Comparison of ENCODE assay signal across 22 mouse cellular contexts in genomic region chrX:51461413-51461812, GRCm38 (mm10).
DNase-seq lines count a peak whose midpoint lies in the region; ATAC-seq lines count a peak whose summit lies in the region.
"Had no signal": no experiment of that assay in that cellular context is flagged by ENCODE, and none has a peak within 500 bp of the region (broad histone marks: within the 10 kb centered on the region; RNA-seq: fewer than 3 reads in every experiment).

No protein-coding gene starts in this region.

- H3K27ac ChIP-seq in midbrain, embryonic 11.5 days (ENCODE audit: low read depth, low read length), result no peak overlapping the region
- H3K27ac ChIP-seq: forebrain, embryonic 10.5 days; forebrain, embryonic 13.5 days; hindbrain, embryonic 12.5 days; hindbrain, embryonic 15.5 days had no signal

- H3K36me3 ChIP-seq in splenic B cell, adult 2 months (ENCODE audit: control insufficient read depth, insufficient read depth, low read length, poor library complexity, severe bottlenecking), result no peaks in the 10 kb centered on the region
- no peaks in the 10 kb centered on the region for H3K36me3 ChIP-seq in midbrain, embryonic 11.5 days (ENCODE audit: control insufficient read depth, insufficient read depth, low read length)
- H3K36me3 ChIP-seq: forebrain, embryonic 10.5 days; G1E; hindbrain, embryonic 12.5 days; hindbrain, embryonic 15.5 days had no signal

- no peak overlapping the region for H3K4me3 ChIP-seq in midbrain, embryonic 11.5 days (ENCODE audit: low read depth, low read length)
- H3K4me3 ChIP-seq: forebrain, embryonic 10.5 days; forebrain, embryonic 13.5 days; hindbrain, embryonic 12.5 days; hindbrain, embryonic 15.5 days had no signal

- no peaks in the 10 kb centered on the region for H3K9me3 ChIP-seq in midbrain, embryonic 11.5 days (ENCODE audit: control insufficient read depth, low read length)
- H3K9me3 ChIP-seq: forebrain, embryonic 10.5 days; forebrain, embryonic 13.5 days; G1E; hindbrain, embryonic 12.5 days; hindbrain, embryonic 15.5 days had no signal

- no peak overlapping the region for H3K4me2 ChIP-seq in midbrain, embryonic 11.5 days
- H3K4me2 ChIP-seq: forebrain, embryonic 13.5 days; heart, embryonic 11.5 days; hindbrain, embryonic 12.5 days; hindbrain, embryonic 15.5 days had no signal

- 82% methylated on average over 3 of the region's 3 CpGs for WGBS in midbrain, embryonic 11.5 days

- DNase-seq in MEL-GATA-1-ER (ENCODE audit: extremely low read depth, low read depth), result peak; percentile 1
- peak; percentile 15 for DNase-seq in splenic B cell, adult 2 months (ENCODE audit: low read depth, low spot score)
- DNase-seq in midbrain, embryonic 11.5 days (ENCODE audit: low spot score, missing footprints), result no peak
- no peak for DNase-seq in adrenal gland, adult (ENCODE audit: inconsistent age in 2 of 2, low spot score in 1 of 2)
- no peak for DNase-seq in thymus, postnatal 10 days (ENCODE audit: low spot score in 2 of 2)
- DNase-seq: adrenal gland, adult 8-10 months; adrenal gland, postnatal 25 days; cerebellum, adult 11-12 months; cerebellum, adult 8-10 months; cerebellum, postnatal 10 days; cerebellum, postnatal 36 days; gastrocnemius, postnatal 10 days; gastrocnemius, postnatal 36 days; heart, adult 11 months had no signal

- ATAC-seq in megakaryocyte, adult 5-6 weeks (ENCODE audit: poor library complexity, severe bottlenecking), result peak; percentile 86
- no peak for ATAC-seq in midbrain, embryonic 11.5 days (ENCODE audit: low FRiP score)
- ATAC-seq: forebrain, embryonic 13.5 days; forebrain, embryonic 16.5 days had no signal

- H3K4me1 ChIP-seq in midbrain, embryonic 11.5 days (ENCODE audit: control insufficient read depth, insufficient read depth, low read length), result no peaks in the 10 kb centered on the region
- H3K4me1 ChIP-seq: forebrain, embryonic 10.5 days; forebrain, embryonic 13.5 days; hindbrain, embryonic 12.5 days; hindbrain, embryonic 15.5 days had no signal

- no peaks in the 10 kb centered on the region for H3K27me3 ChIP-seq in splenic B cell, adult 2 months (ENCODE audit: control insufficient read depth, insufficient read depth, low read length, poor library complexity, severe bottlenecking)
- no peaks in the 10 kb centered on the region for H3K27me3 ChIP-seq in midbrain, embryonic 11.5 days (ENCODE audit: control insufficient read depth, insufficient read depth, low read length)
- H3K27me3 ChIP-seq: forebrain, embryonic 13.5 days; hindbrain, embryonic 12.5 days; hindbrain, embryonic 15.5 days had no signal

- H3K9ac ChIP-seq in midbrain, embryonic 11.5 days (ENCODE audit: low read length), result no peak overlapping the region
- H3K9ac ChIP-seq: forebrain, embryonic 13.5 days; hindbrain, embryonic 12.5 days; hindbrain, embryonic 15.5 days had no signal

Comparison
In these comparisons a context has a peak if more than half of its experiments do, and no peak if none do; other contexts are left out.
1. DNase-seq: peak in MEL-GATA-1-ER (single experiment) and splenic B cell, adult 2 months (single experiment); none in midbrain, embryonic 11.5 days (single experiment), adrenal gland, adult (0 of 2) and thymus, postnatal 10 days (0 of 2).